Mouse (Mus musculus): ENCODE results near the gene Fam3b. TPM values are rescaled to one million over a fixed set of nuclear protein-coding genes. Genes with fewer than 3 reads are reported as not detected.

Fam3b gene
- polyA plus RNA-seq, 1 experiment: not detected

- no peak overlapping the region for H3K27ac ChIP-seq (ENCODE audit: insufficient read depth, low read depth, low read length)
- WGBS: 94% methylated on average over 4 of the region's 4 CpGs
- TF ChIP-seq POLR2A (IDR thresholded peaks at IDR 0.05; ENCODE audit: insufficient read depth, low read depth, low read length) (no peak), CTCF (IDR thresholded peaks at IDR 0.05; ENCODE audit: insufficient read depth, low read depth, low read length) (no peak)
- no peak overlapping the region for H3K4me3 ChIP-seq (ENCODE audit: insufficient read depth, low read depth, low read length)
- peaks cover 3% of the 10 kb centered on the region for H3K4me1 ChIP-seq (ENCODE audit: control insufficient read depth, insufficient read depth, low read length)
Measured at GRCm38 (mm10) chr16:97467993-97468791, 46.4 kb downstream of the Fam3b start.

- H3K4me1 ChIP-seq (ENCODE audit: control insufficient read depth, insufficient read depth, low read length): peaks cover 9% of the 10 kb centered on the region
- H3K4me3 ChIP-seq (ENCODE audit: insufficient read depth, low read depth, low read length): no peak overlapping the region
- 82% methylated on average over 3 of the region's 3 CpGs for WGBS
- TF ChIP-seq CTCF (IDR thresholded peaks at IDR 0.05; ENCODE audit: insufficient read depth, low read depth, low read length) (no peak), POLR2A (IDR thresholded peaks at IDR 0.05; ENCODE audit: insufficient read depth, low read depth, low read length) (no peak)
- no peak overlapping the region for H3K27ac ChIP-seq (ENCODE audit: insufficient read depth, low read depth, low read length)
Measured at GRCm38 (mm10) chr16:97467472-97467871, 47.1 kb downstream of the Fam3b start.

- TF ChIP-seq CTCF (IDR thresholded peaks at IDR 0.05; ENCODE audit: insufficient read depth, low read depth, low read length): no peak
- TF ChIP-seq POLR2A (IDR thresholded peaks at IDR 0.05; ENCODE audit: insufficient read depth, low read depth, low read length): no peak
- Histone ChIP-seq H3K27ac (ENCODE audit: insufficient read depth, low read depth, low read length) (no peak overlapping the region), H3K4me3 (ENCODE audit: insufficient read depth, low read depth, low read length) (no peak overlapping the region), H3K4me1 (ENCODE audit: control insufficient read depth, insufficient read depth, low read length) (peaks cover 18% of the 10 kb centered on the region)
- WGBS: 70% methylated on average over 4 of the region's 4 CpGs
Measured at GRCm38 (mm10) chr16:97466182-97466957, 48.2 kb downstream of the Fam3b start.

GRCm38 (mm10) chr16:97462481-97463181 lies 52.0 kb downstream of the Fam3b start, which contains the start of gene Mx1:
Gene Mx1 (minus strand): TSS chr16:97462907.
- H3K4me1 ChIP-seq (ENCODE audit: control insufficient read depth, insufficient read depth, low read length): peaks cover 19% of the 10 kb centered on the region
- H3K27ac ChIP-seq (ENCODE audit: insufficient read depth, low read depth, low read length): no peak within 1 kb of the TSS; the same call in 1 of the 2 replicates
- WGBS: 17% methylated on average over 4 of the region's 4 CpGs
- TF ChIP-seq CTCF (IDR thresholded peaks at IDR 0.05; ENCODE audit: insufficient read depth, low read depth, low read length): no peak
- TF ChIP-seq POLR2A (IDR thresholded peaks at IDR 0.05; ENCODE audit: insufficient read depth, low read depth, low read length): no peak
- H3K4me3 ChIP-seq (ENCODE audit: insufficient read depth, low read depth, low read length): no peak within 1 kb of the TSS

GRCm38 (mm10) chr16:97461271-97461670 lies 53.3 kb downstream of the Fam3b start:
- no peak for TF ChIP-seq CTCF (IDR thresholded peaks at IDR 0.05; ENCODE audit: insufficient read depth, low read depth, low read length)
- no peak for TF ChIP-seq POLR2A (IDR thresholded peaks at IDR 0.05; ENCODE audit: insufficient read depth, low read depth, low read length)
- Histone ChIP-seq H3K4me1 (ENCODE audit: control insufficient read depth, insufficient read depth, low read length) (peaks cover 19% of the 10 kb centered on the region), H3K27ac (ENCODE audit: insufficient read depth, low read depth, low read length) (no peak overlapping the region), H3K4me3 (ENCODE audit: insufficient read depth, low read depth, low read length) (no peak overlapping the region)
- WGBS: 72% methylated on average over 2 of the region's 2 CpGs

GRCm38 (mm10) chr16:97459831-97460230 lies 54.8 kb downstream of the Fam3b start:
- 97% methylated on average over 1 of the region's 1 CpGs for whole genome bisulfite sequencing
- no peak overlapping the region for H3K27ac ChIP-seq (ENCODE audit: insufficient read depth, low read depth, low read length)
- H3K4me1 ChIP-seq (ENCODE audit: control insufficient read depth, insufficient read depth, low read length): peaks cover 19% of the 10 kb centered on the region
- TF ChIP-seq POLR2A (IDR thresholded peaks at IDR 0.05; ENCODE audit: insufficient read depth, low read depth, low read length) (no peak), CTCF (IDR thresholded peaks at IDR 0.05; ENCODE audit: insufficient read depth, low read depth, low read length) (no peak)
- no peak overlapping the region for H3K4me3 ChIP-seq (ENCODE audit: insufficient read depth, low read depth, low read length)

GRCm38 (mm10) chr16:97447386-97447785 lies 67.2 kb downstream of the Fam3b start:
- no peak overlapping the region for H3K4me3 ChIP-seq (ENCODE audit: insufficient read depth, low read depth, low read length)
- no peak overlapping the region for H3K27ac ChIP-seq (ENCODE audit: insufficient read depth, low read depth, low read length)
- TF ChIP-seq CTCF (IDR thresholded peaks at IDR 0.05; ENCODE audit: insufficient read depth, low read depth, low read length): no peak
- no peak for TF ChIP-seq POLR2A (IDR thresholded peaks at IDR 0.05; ENCODE audit: insufficient read depth, low read depth, low read length)
- H3K4me1 ChIP-seq (ENCODE audit: control insufficient read depth, insufficient read depth, low read length): no peaks in the 10 kb centered on the region

- TF ChIP-seq POLR2A (IDR thresholded peaks at IDR 0.05; ENCODE audit: insufficient read depth, low read depth, low read length) (no peak), CTCF (IDR thresholded peaks at IDR 0.05; ENCODE audit: insufficient read depth, low read depth, low read length) (0 out of 2 replicates have a peak, but pooled peaks have one; percentile 16)
- WGBS: 55% methylated on average over 14 of the region's 14 CpGs
- no peaks in the 10 kb centered on the region for H3K4me1 ChIP-seq (ENCODE audit: control insufficient read depth, insufficient read depth, low read length)
- no peak overlapping the region for H3K27ac ChIP-seq (ENCODE audit: insufficient read depth, low read depth, low read length)
- H3K4me3 ChIP-seq (ENCODE audit: insufficient read depth, low read depth, low read length): no peak overlapping the region
Measured at GRCm38 (mm10) chr16:97443670-97444263, 70.8 kb downstream of the Fam3b start.
